Mouse (Mus musculus): Measurements from ENCODE around the gene Wdr95.
A peak's percentile ranks its signal among the peaks of the same experiment; 100 is the strongest.

Wdr95 gene

GRCm38 (mm10) chr5:149577449-149577848, 49.0 kb downstream of the Wdr95 start:
- no peak for DNase-seq (ENCODE audit: low spot score in 2 of 2)

DNA sequence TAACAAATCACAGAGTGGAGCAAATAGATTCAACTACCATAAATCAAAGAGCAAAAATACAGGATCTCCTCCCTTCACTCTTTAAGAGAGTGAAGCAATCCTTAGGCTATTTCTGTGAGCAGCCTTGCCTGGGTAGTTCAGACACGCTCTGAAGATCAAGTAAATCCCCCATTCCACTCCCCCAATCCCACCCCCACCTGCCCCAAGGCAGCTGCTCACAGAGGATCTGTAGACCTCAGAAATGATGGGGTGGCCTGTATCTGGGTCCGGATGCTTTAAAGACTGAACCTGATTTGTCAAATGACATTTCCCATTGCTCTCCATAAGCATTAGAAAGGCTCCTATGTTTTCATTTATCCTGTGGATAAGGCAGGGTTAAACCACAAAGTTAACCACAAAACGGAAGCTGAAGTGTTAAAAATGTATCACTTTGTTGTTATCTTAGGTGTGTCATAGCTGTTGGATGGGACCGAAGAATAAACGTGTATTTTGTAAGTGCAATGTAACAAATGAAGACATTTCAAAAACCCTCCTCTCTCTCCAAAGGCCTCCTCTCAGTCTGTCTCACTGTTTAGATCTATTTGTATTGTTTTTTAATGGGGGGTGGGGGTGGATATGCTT, 54.3 kb downstream of the Wdr95 start:
- DNase-seq (ENCODE audit: low spot score in 2 of 2) = no peak

- DNase-seq (ENCODE audit: low spot score in 2 of 2) = no peak
Measured at GRCm38 (mm10) chr5:149583507-149583906, 55.0 kb downstream of the Wdr95 start.

DNA sequence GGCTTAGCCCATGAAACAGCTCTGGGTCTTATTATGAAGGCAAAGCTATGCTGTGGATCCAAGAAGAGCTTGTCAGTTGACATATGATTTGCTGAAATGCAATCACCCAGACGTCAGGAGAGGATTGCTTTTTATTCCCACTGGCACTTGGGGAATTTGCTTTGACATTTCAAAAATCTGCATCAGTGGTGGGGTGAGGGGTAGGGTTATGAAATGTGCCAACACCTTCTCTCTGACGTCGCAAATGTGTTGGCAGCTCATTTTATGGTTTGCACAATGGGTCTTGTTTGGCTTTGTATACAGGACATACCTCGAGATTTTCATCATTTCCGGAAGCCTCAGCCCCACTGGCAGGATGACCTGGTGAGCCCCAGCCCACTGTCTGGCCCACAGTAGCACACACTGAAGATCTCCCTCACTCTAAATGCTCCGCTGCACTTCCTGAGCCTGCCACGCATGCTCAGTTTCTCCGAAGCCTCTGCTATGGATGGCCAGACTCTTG, 55.7 kb downstream of the Wdr95 start:
- DNase-seq (ENCODE audit: low spot score in 2 of 2) = no peak

DNA sequence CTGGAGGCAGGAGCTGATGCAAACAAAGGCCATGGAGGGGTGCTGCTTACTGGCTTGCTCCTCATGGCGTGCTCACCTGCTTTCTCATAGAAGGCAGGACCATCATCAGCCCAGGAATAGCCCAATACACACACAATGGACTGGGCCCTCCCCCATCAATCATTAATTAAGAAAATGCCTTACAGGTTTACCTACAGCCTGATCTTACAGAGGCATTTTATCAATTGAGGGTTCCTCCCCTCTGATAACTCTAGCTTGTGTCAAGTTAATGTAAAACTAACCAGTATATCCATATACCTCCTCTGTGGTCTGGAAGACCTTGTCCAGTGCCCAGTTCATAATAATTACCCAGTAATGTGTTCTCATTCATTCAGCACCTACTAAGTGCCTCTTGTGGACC, 56.8 kb downstream of the Wdr95 start:
- no peak for DNase-seq (ENCODE audit: low spot score in 2 of 2)

GRCm38 (mm10) chr5:149585910-149586309, 57.4 kb downstream of the Wdr95 start:
- no peak for DNase-seq (ENCODE audit: low spot score in 2 of 2)

DNA sequence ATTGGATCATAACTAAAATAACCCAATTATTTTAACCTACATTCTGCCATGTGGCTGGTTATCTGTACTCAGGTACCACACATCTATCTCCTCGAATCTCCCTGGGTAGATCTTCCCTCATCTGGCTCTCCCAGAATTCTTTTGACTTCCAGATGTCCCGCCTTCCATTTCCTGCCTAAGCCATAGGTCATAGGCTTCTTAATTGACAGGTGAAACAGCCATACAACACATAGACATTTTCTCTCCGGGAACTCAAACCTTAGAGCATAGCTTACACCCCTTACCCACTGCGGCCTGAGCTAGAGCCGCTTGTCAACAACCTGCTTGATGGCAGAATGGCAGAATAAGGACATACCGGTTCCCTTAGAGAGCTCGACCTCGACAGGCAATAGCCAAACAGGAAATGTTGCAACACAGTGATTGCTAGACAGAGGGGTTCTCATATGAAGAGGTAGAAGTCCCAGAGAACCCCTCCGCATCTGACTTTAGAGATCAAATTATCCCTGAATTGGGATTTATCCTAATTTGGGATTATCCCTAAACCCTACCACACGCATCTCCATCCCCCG, 58.9 kb downstream of the Wdr95 start:
- DNase-seq (ENCODE audit: low spot score in 2 of 2) = no peak

DNA sequence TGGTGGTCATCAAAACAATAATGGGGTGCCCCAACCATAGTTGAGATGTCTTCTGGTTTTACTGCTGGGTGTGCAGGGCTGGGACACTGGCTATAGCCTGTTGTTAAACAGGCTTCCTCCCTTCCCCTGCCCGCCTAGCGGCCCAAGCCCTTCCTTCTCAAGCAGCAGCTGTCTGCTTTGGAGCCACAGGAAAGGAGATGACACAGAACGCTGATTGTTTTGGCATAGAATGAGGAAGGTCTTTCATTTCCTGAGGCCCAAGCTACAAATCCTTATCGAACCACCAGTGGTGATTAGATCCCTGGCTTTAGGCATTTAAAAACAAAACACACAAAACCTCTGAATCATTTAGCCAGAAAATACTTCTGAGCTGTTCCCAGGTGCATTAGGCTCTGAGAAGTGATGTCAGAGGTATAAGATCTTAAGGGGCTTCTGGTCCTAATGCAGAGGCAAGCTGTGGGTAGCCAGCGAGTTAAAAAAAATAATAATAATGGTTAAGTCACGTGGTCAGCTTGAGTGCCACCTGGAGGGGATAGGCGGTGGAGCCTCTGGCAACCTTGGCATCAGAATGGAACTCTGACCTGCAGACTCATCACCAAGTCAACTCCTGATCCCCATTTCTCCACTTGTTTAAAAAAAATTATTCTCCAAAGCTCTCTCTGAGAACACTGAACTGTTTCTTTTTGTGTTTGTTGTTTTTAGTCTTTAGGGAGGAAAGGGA, 60.5 kb downstream of the Wdr95 start:
- DNase-seq (ENCODE audit: low spot score in 2 of 2) = no peak

GRCm38 (mm10) chr5:149589932-149590331, 61.5 kb downstream of the Wdr95 start:
- no peak for DNase-seq (ENCODE audit: low spot score in 2 of 2)

DNA sequence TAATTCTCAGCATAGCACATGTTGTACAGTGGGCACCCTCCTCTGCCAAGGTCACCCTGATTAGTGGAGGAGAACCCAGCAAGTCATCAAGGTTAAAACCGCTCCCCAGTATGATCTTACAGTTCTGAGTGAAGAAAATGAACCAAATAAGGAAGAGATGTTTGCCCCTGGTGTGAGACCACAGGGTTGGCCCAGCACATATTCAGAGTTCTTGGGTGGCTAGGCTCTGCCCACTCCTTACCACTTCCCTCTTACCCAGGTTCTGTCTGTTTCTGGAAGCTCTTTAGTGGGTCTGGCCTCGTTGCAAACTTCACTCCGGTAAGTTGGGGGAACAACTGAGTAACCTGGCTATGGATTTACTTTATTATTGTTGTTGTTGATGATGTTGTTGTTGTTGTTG, 65.7 kb downstream of the Wdr95 start:
- DNase-seq (ENCODE audit: low spot score in 2 of 2) = no peak

GRCm38 (mm10) chr5:149597351-149597750, 68.9 kb downstream of the Wdr95 start:
- no peak for DNase-seq (ENCODE audit: low spot score in 2 of 2)

DNA sequence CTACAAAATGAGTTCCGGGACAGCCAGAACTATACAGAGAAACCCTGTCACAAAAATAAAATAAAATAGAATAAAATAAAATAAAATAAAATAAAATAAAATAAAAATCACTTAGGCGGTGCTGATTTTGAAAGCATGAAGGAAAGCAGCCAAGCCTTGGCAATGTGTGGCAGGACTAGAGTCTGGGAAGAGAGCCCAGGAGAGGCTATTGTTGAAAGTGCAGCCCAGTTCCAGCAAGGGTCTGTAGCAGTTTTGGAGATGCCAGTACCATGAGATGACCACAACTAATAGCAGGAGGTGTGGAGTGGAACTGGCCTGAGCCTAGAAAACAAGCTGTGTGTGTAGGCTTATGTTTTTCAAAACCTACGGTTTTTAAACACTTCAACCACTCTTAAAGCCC, 73.5 kb downstream of the Wdr95 start:
- no peak for DNase-seq (ENCODE audit: low spot score in 2 of 2)

DNA sequence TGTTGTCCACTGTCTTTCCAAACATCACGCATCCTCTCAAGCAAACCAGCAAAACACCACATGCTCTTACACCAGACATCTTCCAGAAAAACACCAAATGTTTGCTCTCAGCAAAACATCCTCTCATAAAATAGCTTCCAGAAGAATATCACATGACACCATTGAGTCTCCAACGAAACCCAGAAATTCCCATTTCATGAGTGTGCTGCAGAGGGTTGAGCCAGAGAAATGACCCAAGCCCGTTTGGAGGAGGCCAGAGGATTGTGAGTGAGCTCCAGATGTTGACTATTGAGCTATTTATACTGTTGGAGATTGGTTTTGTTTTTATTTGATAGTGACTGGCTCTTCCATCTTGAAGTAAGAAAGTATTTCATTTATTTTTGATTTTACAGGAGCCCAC, 74.8 kb downstream of the Wdr95 start:
- DNase-seq (ENCODE audit: low spot score in 2 of 2) = no peak

GRCm38 (mm10) chr5:149607083-149607720, 78.7 kb downstream of the Wdr95 start:
- no peak for DNase-seq (ENCODE audit: low spot score in 2 of 2)

GRCm38 (mm10) chr5:149611476-149612164, 83.1 kb downstream of the Wdr95 start:
- no peak for DNase-seq (ENCODE audit: low spot score in 2 of 2)

DNA sequence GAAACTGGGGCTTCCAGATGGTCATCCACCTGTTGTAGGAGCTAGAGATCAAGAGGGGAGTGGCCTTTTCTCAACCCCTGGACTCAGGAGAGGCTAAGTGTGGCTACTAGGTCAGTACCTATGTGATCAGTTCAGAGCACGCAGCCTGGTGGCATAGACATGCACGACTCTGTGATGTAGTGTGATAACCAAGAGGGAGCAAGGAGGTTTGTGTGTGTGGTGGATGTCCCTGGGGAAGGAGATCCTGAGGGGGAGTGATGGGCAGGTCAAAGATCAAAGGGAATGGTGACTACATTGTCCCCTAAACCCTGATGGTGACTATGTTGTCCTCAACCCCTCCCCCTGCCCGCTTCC, 83.7 kb downstream of the Wdr95 start:
- DNase-seq (ENCODE audit: low spot score in 2 of 2) = no peak

DNA sequence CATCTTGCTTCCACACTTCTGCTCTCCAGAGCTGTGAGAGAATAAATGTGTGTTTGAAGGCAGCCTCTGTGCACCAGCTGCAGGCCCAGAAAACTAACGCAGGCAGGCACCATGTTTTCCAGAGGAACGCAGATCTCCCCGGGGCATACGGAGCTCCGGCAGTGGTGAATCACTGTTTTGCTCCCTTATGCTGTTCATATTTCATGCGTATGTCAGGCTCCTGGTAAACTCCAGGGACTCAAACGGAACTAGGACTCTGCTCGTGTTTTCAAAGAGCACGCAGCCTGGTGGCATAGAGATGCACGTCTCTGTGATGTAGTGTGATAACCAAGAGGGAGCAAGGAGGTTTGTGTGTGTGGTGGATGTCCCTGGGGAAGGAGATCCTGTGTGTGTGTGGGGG, 84.3 kb downstream of the Wdr95 start:
- peak in 1 of 2 experiments; percentile 24 for DNase-seq (ENCODE audit: low spot score in 2 of 2)

GRCm38 (mm10) chr5:149616138-149616537, 87.7 kb downstream of the Wdr95 start:
- DNase-seq (ENCODE audit: low spot score in 2 of 2) = no peak

- DNase-seq (ENCODE audit: low spot score in 2 of 2) = no peak
Measured at GRCm38 (mm10) chr5:149616817-149617216, 88.3 kb downstream of the Wdr95 start.

GRCm38 (mm10) chr5:149617776-149618425, 89.4 kb downstream of the Wdr95 start:
- DNase-seq (ENCODE audit: low spot score in 2 of 2) = no peak

GRCm38 (mm10) chr5:149622152-149622551, 93.7 kb downstream of the Wdr95 start:
- DNase-seq (ENCODE audit: low spot score in 2 of 2) = no peak

- DNase-seq (ENCODE audit: low spot score in 2 of 2) = no peak
Measured at GRCm38 (mm10) chr5:149622644-149623043, 94.2 kb downstream of the Wdr95 start.
